Mouse (Mus musculus) forebrain, embryonic 12.5 days (tissue): Measurements from ENCODE around the gene 3110040M04Rik. TPM values are rescaled to one million over a fixed set of nuclear protein-coding genes. Genes with fewer than 3 reads are reported as not detected.

Source experiments
- ATAC-seq: fragments of 200-750 bp; cut with Nextera tagmentation; 2 replicates; pipeline ENCODE4 v1.8.0; 2017; ENCODE audit warnings: moderate TSS enrichment; ENCODE audit not compliant: low FRiP score
- H3K27ac ChIP-seq: fragments of 300-500 bp; sonication (generic); 2 replicates; pipeline ENCODE4 v1.5.1; 2016; ENCODE audit warnings: mild to moderate bottlenecking
- H3K27me3 ChIP-seq: fragments of 300-500 bp; sonication (generic); 2 replicates; pipeline ENCODE4 v1.6.1; 2016; ENCODE audit warnings: mild to moderate bottlenecking
- H3K36me3 ChIP-seq: fragments of 300-500 bp; sonication (generic); replicated peaks from 2 replicates; pipeline ENCODE4 v1.6.1; 2016; ENCODE audit warnings: mild to moderate bottlenecking
- H3K4me1 ChIP-seq: fragments of 300-500 bp; sonication (generic); 2 replicates; pipeline ENCODE4 v1.6.1; 2016
- H3K4me2 ChIP-seq: fragments of 300-500 bp; sonication (generic); 2 replicates; pipeline ENCODE4 v1.6.1; 2016; ENCODE audit warnings: mild to moderate bottlenecking, moderate library complexity
- H3K4me3 ChIP-seq: fragments of 300-500 bp; sonication (generic); replicated peaks from 2 replicates; pipeline ENCODE4 v1.5.1; 2016; ENCODE audit warnings: mild to moderate bottlenecking
- H3K9ac ChIP-seq: fragments of 300-500 bp; sonication (generic); 2 replicates; pipeline ENCODE4 v1.6.1; 2016; ENCODE audit warnings: mild to moderate bottlenecking
- H3K9me3 ChIP-seq: fragments of 300-500 bp; sonication (generic); 2 replicates; pipeline ENCODE4 v1.6.1; 2016
- WGBS: fragments of 180-500 bp; shearing (Covaris S2); methylation state at CpG from one replicate; pipeline ENCODE4 v1.1.7; 2016; 5-methylcytosine and 5-hydroxymethylcytosine counted together
- polyA plus RNA-seq: library from polyadenylated mRNA; unstranded; fragments of >200 nt; fragmentation: Nextera tagmentation; extraction: Ambion mirVana; gene quantifications from 2 replicates; pipeline ENCODE4 v1.2.1, GENCODE M21; 2016

Gene 3110040M04Rik
- polyA plus RNA-seq, 1 experiment from 2014 or later = not detected

DNA sequence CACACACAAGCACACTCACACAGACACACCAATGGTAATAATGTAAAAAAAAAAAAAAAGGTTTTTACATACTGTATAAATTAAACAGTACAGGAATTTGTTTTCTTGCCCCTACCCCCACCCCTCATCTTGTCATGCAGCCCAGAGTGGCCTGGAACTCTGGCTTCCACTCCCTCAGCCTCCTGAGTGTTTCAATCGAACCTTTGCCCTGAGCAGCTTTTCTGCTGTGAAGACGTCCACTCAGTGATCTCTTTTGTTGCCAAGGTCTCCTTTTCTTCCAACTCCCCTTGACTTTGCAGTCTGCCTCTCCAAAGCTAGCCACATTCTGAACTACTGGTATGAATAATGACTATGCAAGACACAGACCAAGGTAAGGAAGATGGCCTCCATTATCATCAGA is 41.9 kb downstream of the 3110040M04Rik start:
- no peak overlapping the region for H3K4me3 ChIP-seq
- no peak overlapping the region for H3K4me2 ChIP-seq
- H3K27ac ChIP-seq = no peak overlapping the region
- no peak overlapping the region for H3K9ac ChIP-seq
- ATAC-seq = no peak
- peaks cover 2% of the 10 kb centered on the region; the same call in 1 of the 2 replicates for H3K4me1 ChIP-seq
- no peaks in the 10 kb centered on the region for H3K9me3 ChIP-seq
- H3K27me3 ChIP-seq = no peaks in the 10 kb centered on the region
- no peaks in the 10 kb centered on the region for H3K36me3 ChIP-seq
- WGBS = 64% methylated on average over 2 of the region's 2 CpGs

- no peak overlapping the region for H3K4me3 ChIP-seq
- H3K27ac ChIP-seq = no peak overlapping the region
- H3K4me2 ChIP-seq = no peak overlapping the region
- no peaks in the 10 kb centered on the region for H3K36me3 ChIP-seq
- no peak for ATAC-seq
- peaks cover 7% of the 10 kb centered on the region for H3K4me1 ChIP-seq
- H3K9ac ChIP-seq = no peak overlapping the region
- no peaks in the 10 kb centered on the region for H3K27me3 ChIP-seq
- WGBS = 90% methylated on average over 3 of the region's 3 CpGs
- H3K9me3 ChIP-seq = no peaks in the 10 kb centered on the region
These were observed 46.2 kb downstream of the 3110040M04Rik start for GRCm38 (mm10) chr1:151250109-151250508.

GRCm38 (mm10) chr1:151250529-151251193 is 46.7 kb downstream of the 3110040M04Rik start:
- Histone ChIP-seq H3K27me3 (no peaks in the 10 kb centered on the region), H3K4me1 (peaks cover 7% of the 10 kb centered on the region), H3K36me3 (no peaks in the 10 kb centered on the region), H3K9ac (no peak overlapping the region), H3K4me3 (no peak overlapping the region), H3K27ac (no peak overlapping the region), H3K9me3 (no peaks in the 10 kb centered on the region), H3K4me2 (no peak overlapping the region)
- WGBS = 68% methylated on average over 18 of the region's 18 CpGs
- no peak for ATAC-seq

DNA sequence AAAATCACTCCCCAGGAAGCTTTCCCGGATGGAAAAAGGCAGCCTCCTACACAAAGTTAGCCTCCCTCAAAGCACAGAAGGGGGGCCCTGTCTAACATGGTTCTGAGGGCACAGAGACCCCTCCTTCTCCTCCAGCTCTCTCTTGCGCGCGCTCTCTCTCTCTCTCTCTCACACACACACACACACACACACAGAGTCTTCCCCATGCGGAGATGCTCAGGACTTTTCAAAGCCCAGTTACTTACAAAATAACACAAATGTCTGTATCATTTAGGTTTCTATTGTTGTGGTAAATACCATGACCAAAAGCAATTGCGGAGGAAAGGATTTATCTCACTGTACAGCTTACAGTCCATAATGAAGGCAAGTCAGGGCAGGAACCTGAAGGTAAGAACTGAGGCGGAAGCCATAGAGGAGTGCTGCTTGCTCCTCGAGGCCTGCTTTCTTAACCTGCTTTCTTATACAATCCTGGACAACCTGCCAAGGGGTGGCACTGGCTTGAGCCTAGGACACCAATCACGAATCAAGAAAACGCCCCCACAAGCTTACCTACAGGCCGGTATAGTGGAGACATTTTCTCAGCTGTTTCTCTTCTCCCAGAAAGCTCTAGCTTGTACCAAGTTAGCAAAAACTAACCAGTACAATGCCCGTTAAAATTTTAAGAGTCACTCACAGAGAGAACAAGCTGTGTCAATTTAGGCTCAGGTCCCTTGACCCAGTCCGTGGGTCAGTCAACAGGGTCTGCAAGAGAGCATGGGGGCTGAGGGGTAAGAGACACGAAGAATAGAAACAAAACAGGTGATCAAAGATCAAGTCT is 47.5 kb downstream of the 3110040M04Rik start:
- no peak overlapping the region for H3K4me3 ChIP-seq
- H3K27me3 ChIP-seq = no peaks in the 10 kb centered on the region
- no peak overlapping the region for H3K4me2 ChIP-seq
- H3K9ac ChIP-seq = no peak overlapping the region
- peaks cover 7% of the 10 kb centered on the region for H3K4me1 ChIP-seq
- H3K36me3 ChIP-seq = no peaks in the 10 kb centered on the region
- H3K27ac ChIP-seq = no peak overlapping the region
- WGBS = 84% methylated on average over 14 of the region's 14 CpGs
- ATAC-seq = no peak
- H3K9me3 ChIP-seq = no peaks in the 10 kb centered on the region

Other genes with a start within 250 kb of the 3110040M04Rik start
- 4.9 and 8.1 TPM in 2 replicates for gene Hmcn1, start 210.7 kb upstream of the 3110040M04Rik start, polyA plus RNA-seq
- 0.65 and 0.95 TPM in 2 replicates for gene Gm47985, start 21.6 kb upstream of the 3110040M04Rik start, polyA plus RNA-seq
- 0.17 TPM in 1 of 2 replicates, not detected in the other for gene Gm8947, start 11.7 kb upstream of the 3110040M04Rik start, polyA plus RNA-seq
- gene Gm47995, start 5.7 kb upstream of the 3110040M04Rik start, polyA plus RNA-seq = not detected in 2 replicates
- not detected in 2 replicates for gene Gm47996, start 6.0 kb downstream of the 3110040M04Rik start, polyA plus RNA-seq
- gene Ivns1abp, start 140.4 kb downstream of the 3110040M04Rik start, polyA plus RNA-seq = 446 and 474 TPM in 2 replicates
- 26.9 and 27.1 TPM in 2 replicates for gene Swt1, start 224.3 kb downstream of the 3110040M04Rik start, polyA plus RNA-seq
- gene Trmt1l, start 224.4 kb downstream of the 3110040M04Rik start, polyA plus RNA-seq = 60.1 and 63.3 TPM in 2 replicates